In the genomic region with DNA sequence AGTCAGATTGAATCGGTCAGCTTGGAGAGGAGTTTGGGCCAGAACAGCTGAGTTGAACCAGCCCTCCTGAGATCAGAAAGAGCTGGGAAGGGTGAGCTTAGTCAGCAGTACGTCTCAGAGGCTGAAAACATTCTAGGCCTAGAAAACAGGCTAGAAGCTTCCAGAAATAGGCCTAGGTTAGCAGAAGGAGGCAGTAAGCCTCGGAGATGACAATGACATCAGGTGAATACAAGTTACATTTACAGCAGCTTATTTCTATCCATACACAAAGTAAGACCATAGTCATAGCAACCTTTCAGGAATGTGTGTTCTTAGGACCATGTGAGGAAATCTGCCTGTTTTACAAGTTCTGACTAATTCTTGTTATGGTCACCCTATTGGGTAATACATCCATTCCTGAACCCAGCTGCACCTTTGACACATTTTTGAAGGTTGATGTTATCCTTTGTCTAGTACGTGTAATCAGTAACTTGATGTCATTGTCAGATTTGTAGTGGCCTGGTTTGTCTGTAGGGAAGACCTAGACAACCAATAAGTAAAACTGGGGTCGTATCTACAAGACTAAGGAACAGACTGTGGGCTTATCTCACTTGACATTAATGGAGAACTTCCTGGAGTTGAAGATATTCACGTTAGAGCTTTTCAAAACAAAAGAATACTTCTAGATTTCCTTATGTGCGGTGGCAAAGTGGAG, we compare ENCODE assay signal across 1 mouse cellular context.
A peak's percentile ranks its signal among the peaks of the same experiment; 100 is the strongest.
TF ChIP-seq lines count a peak whose summit lies in the region.

No protein-coding gene starts in this region.

TF ChIP-seq in MEL, 35 proteins besides CTCF, POLR2A, EP300 and RAD21:
- TF ChIP-seq MYC (IDR thresholded peaks at IDR 0.05; ENCODE audit: low read depth, low read length) = no peak; the same call in 1 of the 2 replicates
- peak; percentile 86 for TF ChIP-seq TCF12 (IDR thresholded peaks at IDR 0.05; ENCODE audit: low read depth, low read length)
- no peak for TF ChIP-seq KAT2A (conservative IDR thresholded peaks at IDR 0.05; ENCODE audit: low read depth, low read length)
- TF ChIP-seq CHD2 (IDR thresholded peaks at IDR 0.05; ENCODE audit: low read length) = no peak
- TF ChIP-seq NELFE (IDR thresholded peaks at IDR 0.05; ENCODE audit: low read depth, low read length) = 0 out of 2 replicates have a peak, but pooled peaks have one; percentile 25
- TF ChIP-seq ETS1 (IDR thresholded peaks at IDR 0.05; ENCODE audit: low read depth, low read length) = peak; percentile 69; the same call in 1 of the 2 replicates
- peak; percentile 73 for TF ChIP-seq TAL1 (IDR thresholded peaks at IDR 0.05; ENCODE audit: low read length)
- peak; percentile 94 for TF ChIP-seq GATA1 (IDR thresholded peaks at IDR 0.05; ENCODE audit: low read depth, low read length)
- TF ChIP-seq NRF1 (IDR thresholded peaks at IDR 0.05; ENCODE audit: insufficient read depth, low read depth, low read length, poor library complexity, severe bottlenecking) = no peak
- no peak for TF ChIP-seq CHD1 (IDR thresholded peaks at IDR 0.05; ENCODE audit: low read depth, low read length)
- no peak for TF ChIP-seq MAZ (IDR thresholded peaks at IDR 0.05; ENCODE audit: low read depth, low read length)
- no peak for TF ChIP-seq ZMIZ1 (IDR thresholded peaks at IDR 0.05; ENCODE audit: low read depth, low read length)
- no peak for TF ChIP-seq ZKSCAN1 (IDR thresholded peaks at IDR 0.05; ENCODE audit: low read depth, low read length)
- TF ChIP-seq SMC3 (IDR thresholded peaks at IDR 0.05; ENCODE audit: low read depth, low read length) = no peak
- TF ChIP-seq POLR2AphosphoS2 (IDR thresholded peaks at IDR 0.05; ENCODE audit: low read length) = no peak
- 0 out of 2 replicates have a peak, but pooled peaks have one; percentile 48 for TF ChIP-seq JUND (IDR thresholded peaks at IDR 0.05; ENCODE audit: low read depth, low read length)
- TF ChIP-seq RCOR1 (IDR thresholded peaks at IDR 0.05; ENCODE audit: low read depth, low read length) = peak; percentile 83
- no peak; the same call in 1 of the 2 replicates for TF ChIP-seq TBP (IDR thresholded peaks at IDR 0.05; ENCODE audit: low read depth, low read length)
- TF ChIP-seq MXI1 (IDR thresholded peaks at IDR 0.05; ENCODE audit: low read depth, low read length) = peak; percentile 52; the same call in 1 of the 2 replicates
- TF ChIP-seq E2F4 (IDR thresholded peaks at IDR 0.05; ENCODE audit: borderline replicate concordance, low read depth, low read length) = no peak
- peak; percentile 15; the same call in 1 of the 2 replicates for TF ChIP-seq MYB (IDR thresholded peaks at IDR 0.05; ENCODE audit: low read depth, low read length)
- no peak for TF ChIP-seq ZC3H11A (IDR thresholded peaks at IDR 0.05; ENCODE audit: low read depth, low read length)
- peak; percentile 71 for TF ChIP-seq SIN3A (IDR thresholded peaks at IDR 0.05; ENCODE audit: low read length)
- no peak for TF ChIP-seq USF1 (IDR thresholded peaks at IDR 0.05; ENCODE audit: low read depth, low read length)
- no peak for TF ChIP-seq UBTF (IDR thresholded peaks at IDR 0.05; ENCODE audit: borderline replicate concordance, insufficient read depth, low read depth, low read length)
- TF ChIP-seq ELF1 (IDR thresholded peaks at IDR 0.05; ENCODE audit: low read depth, low read length) = peak; percentile 64; the same call in 1 of the 2 replicates
- TF ChIP-seq MAFK (IDR thresholded peaks at IDR 0.05; ENCODE audit: borderline replicate concordance, low read depth, low read length) = no peak
- TF ChIP-seq MEF2A (IDR thresholded peaks at IDR 0.05; ENCODE audit: extremely low read depth, insufficient replicate concordance, low read depth, low read length, poor library complexity, severe bottlenecking) = no peak
